Mouse (Mus musculus) mature B cell (primary cell): ENCODE data around the gene Gm3476.
"Not testable (repeated sequence)": the region's sequence is repeated elsewhere in the genome, so short reads cannot be mapped to it uniquely, and the experiment has no call there.

Source experiments
- in situ Hi-C: fragments of 300-500 bp; cut with MboI; formaldehyde crosslinking; loops from 2 replicates; pipeline ENCODE4 v1.14.3; 2019

Gene Gm3476

DNA sequence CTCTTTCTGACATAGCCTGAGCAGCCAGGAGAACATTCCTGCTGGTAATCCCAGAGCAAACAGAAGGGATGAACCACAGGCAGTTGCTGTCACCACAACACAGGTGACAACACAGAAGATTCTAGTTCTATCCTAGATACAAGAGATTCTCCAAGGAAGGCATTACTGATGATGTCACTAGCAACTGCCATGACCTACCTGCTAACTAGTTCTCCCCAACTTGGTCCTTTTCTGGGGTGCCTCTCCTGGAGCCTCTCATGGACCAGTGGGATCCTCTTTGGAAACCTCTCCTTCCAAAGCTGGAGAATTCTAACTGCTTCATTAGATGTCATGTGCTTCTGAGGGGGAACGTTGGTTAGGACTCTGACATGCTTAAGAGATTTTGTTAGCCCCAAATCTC is at the start of gene Gm3476:
Gene Gm3476 (minus strand): TSS at position 101 of the 400 bp plus-strand sequence.
- in situ Hi-C loops, result not testable (repeated sequence)

- in situ Hi-C loops, result not testable (repeated sequence)
Measured at GRCm38 (mm10) chr14:6163538-6163937, 37.9 kb upstream of the Gm3476 start.

GRCm38 (mm10) chr14:6161085-6161484 is 35.5 kb upstream of the Gm3476 start:
- in situ Hi-C loops, result not testable (repeated sequence)

DNA sequence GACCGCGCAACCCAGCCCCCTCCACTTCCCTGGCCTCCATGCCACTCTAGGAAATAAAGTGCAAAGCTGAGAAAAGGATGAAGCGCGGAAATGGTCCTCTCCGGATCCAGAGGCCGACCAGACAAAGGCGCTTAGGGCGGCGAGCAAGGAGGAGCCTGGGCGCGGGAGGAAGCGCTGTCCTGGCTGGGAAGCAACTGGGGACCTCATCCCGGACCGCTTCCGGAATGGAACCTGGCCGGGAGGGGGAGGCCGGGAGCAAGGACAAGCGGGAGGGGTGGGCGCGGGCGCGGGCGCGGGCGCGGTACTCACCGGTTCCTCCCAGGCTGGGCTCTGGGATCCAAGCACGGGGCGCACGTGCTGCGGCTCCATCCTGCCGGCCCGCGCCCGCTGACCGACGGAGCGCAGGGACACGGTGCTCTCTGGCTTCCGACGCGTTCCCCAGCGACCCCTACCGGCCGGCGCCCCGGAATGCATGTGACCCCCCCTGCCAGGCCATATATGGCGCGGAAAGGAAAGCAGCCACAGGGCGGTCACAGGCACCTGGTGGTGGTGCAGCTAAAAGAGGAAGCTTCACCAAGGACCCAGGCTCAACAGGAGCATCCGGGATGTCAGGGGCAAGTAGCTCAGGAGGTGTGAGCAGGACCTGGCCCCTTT is 17.2 kb downstream of the Gm3476 start, which contains the start of gene Gm3468:
Gene Gm3468 (minus strand): TSS at position 394 of the 654 bp plus-strand sequence.
- in situ Hi-C loops, result not testable (repeated sequence)

- in situ Hi-C loops, result not testable (repeated sequence)
Measured at GRCm38 (mm10) chr14:6107500-6107899, 18.1 kb downstream of the Gm3476 start.

DNA sequence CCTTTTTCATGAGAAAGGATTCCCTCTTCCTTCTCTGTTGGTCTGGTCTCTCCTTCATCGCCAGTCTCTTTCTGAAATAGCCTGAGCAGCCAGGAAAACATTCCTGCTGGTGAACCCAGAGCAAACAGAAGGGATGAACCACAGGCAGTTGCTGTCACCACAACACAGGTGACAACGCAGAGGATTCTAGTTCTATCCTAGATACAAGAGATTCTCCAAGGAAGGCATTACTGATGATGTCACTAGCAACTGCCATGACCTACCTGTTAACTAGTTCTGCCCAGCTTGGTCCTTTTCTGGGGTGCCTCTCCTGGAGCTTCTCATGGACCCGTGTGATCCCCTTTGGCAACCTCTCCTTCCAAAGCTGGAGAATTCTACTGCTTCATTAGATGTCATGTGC is 31.8 kb downstream of the Gm3476 start, which contains the start of gene Gm8206:
Gene Gm8206 (minus strand): TSS at position 101 of the 400 bp plus-strand sequence.
- in situ Hi-C loops, result not testable (repeated sequence)

DNA sequence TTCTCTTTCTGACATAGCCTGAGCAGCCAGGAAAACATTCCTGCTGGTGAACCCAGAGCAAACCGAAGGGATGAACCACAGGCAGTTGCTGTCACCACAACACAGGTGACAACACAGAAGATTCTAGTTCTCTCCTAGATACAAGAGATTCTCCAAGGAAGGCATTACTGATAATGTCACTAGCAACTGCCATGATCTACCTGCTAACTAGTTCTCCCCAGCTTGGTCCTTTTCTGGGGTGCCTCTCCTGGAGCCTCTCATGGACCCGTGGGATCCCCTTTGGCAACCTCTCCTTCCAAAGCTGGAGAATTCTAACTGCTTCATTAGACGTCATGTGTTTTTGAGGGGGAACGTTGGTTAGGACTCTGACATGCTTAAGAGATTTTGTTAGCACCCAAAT is 67.4 kb downstream of the Gm3476 start, which contains the start of gene Gm6337:
Gene Gm6337 (minus strand): TSS at position 101 of the 400 bp plus-strand sequence.
- in situ Hi-C loops, result not testable (repeated sequence)
